Mouse (Mus musculus) testis, adult 2 months (tissue): ENCODE results near the gene Arhgef28.

Source experiments
- CTCF ChIP-seq: fragments of 200-500 bp; IDR thresholded peaks from 2 replicates; pipeline ENCODE4 v1.5.1; 2012; ENCODE audit warnings: low read depth, mild to moderate bottlenecking, inconsistent platforms, low read length, moderate library complexity; ENCODE audit not compliant: control insufficient read depth, insufficient read depth, insufficient replicate concordance
- POLR2A ChIP-seq: fragments of 200-500 bp; IDR thresholded peaks from 2 replicates; pipeline ENCODE4 v1.6.1; 2012; ENCODE audit warnings: low read depth, mild to moderate bottlenecking, inconsistent platforms, low read length, moderate library complexity; ENCODE audit not compliant: control insufficient read depth

DNA sequence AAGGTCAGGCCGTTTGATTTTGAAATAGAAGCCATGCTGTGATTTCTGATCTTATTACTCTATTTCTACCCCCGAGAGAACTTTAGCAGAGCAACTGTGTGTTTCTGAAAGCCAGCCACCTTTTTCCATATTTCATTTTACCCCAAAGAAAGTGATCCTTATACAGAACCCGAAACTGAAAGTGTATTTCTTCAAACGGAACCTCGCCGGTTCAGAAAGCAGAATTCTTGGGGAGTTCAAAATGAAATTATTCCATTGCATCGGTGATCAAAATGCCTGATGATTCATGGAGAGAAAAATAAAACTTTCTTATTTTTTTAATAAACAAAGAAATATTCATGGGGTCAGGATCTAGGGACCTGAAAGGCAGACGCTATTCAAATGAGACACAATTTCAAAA is 303.4 kb downstream of the Arhgef28 start:
- TF ChIP-seq CTCF (no peak), POLR2A (no peak)
